Mouse (Mus musculus): Measurements from ENCODE around the gene St6galnac4. TPM values are rescaled to one million over a fixed set of nuclear protein-coding genes. Genes with fewer than 3 reads are reported as not detected.

Gene St6galnac4
- total RNA-seq, 2 experiments from 2014 or later: 6.6 to 11.4 TPM

DNA sequence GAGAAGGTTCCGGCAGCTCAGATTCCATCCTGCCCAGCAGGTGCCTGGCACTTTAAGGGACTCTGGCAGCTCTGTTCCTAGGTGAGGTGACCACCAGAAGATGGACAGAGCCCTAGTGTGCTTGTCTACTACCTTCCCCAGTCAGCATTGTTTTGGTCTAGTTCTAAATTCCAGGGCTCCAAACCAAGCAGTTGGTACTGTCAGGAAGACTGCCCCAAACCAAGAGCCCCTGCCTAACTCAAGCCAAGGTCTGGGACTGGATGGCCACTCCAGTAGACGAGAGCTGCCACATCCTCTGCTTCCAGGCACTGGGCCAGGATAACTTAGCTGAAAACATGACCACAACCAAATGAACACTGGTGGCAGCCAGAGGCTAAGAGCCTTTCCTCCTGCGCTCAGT, 18.0 kb upstream of the St6galnac4 start:
- DNase-seq (ENCODE audit: low spot score in 2 of 2): no peak

DNA sequence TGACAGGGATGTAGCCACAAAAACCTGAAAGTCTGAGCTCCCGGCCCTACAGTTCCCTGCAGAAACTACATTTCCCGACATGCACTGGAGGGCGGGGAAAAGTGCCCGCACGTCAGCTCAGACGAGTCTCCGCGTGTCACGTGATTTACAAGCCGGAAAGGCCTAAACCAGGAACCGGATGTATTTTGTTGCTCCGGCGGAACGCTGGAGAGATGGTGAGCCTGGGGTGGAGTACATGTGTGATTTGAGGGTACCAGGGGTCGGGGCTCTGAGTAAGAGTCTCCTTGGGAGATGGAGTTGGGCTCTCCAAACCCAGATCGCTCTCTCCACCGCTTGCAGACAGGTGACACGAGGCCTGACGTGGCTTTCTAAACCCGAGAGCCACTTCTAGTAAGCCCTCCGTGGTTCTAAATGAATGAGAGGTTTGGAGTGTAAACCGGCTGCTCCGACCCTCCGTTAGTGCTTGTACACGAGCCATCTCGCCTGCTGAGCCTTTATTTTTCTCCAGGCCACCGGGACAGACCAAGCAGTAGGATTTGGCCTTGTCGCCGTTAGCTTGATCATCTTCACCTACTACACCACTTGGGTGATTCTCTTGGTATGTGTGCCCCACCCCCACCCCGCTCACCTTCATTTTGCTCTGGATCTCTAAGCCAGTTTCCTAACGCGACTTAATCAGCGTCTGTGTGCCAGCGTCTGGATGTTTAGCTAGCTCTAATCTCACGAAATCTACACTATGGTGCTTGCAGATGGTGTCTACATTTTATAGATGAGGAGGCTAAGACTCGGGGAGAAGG, 16.0 kb upstream of the St6galnac4 start, which contains the start of gene Dpm2:
Gene Dpm2, plus strand, starts transcription at position 161 of the 797 bp plus-strand sequence.
- DNase-seq (ENCODE audit: low spot score in 2 of 2): peak; percentile 78 to 81

DNA sequence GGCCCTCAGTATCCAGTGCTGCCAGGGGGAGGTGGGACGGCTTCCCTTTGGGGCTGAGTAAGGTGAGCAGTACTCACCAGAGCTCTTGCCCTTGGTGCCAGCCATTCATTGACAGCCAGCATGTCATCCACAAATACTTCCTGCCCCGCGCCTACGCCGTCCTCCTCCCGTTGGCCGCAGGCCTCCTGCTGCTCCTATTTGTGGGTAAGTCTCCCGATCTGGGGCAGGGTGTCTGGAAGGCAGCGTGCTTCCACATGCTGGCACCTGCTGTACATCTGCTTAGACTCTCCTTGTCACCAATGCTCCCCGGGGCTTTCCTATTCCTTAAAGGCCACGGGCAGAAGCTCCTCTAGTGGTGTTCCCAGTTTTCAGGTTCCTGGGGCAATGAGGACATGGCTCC, 14.7 kb upstream of the St6galnac4 start:
- no peak for DNase-seq (ENCODE audit: low spot score in 2 of 2)

DNA sequence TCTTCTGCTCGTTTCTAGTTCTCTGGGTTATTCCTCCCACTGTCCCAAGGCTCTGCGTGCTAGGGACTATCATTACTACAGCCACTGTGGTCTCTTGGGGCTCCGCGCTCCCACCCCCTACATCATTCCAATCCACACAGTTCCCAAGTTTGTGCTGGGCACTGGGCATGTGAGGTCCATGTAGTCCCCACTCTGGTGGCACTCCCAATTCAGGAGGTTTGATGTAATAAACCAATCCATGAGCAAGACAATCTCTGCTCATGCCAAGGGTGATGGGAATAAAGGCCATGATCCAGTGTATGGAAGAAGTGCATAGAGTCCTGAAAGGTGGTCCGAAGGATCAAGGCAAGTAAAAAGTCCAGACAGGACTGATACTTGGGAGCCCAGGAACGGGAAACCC, 12.4 kb upstream of the St6galnac4 start, which contains the start of gene Pip5kl1:
Gene Pip5kl1, plus strand, starts transcription at position 301 of the 400 bp plus-strand sequence.
- no peak for DNase-seq (ENCODE audit: low spot score in 2 of 2)

DNA sequence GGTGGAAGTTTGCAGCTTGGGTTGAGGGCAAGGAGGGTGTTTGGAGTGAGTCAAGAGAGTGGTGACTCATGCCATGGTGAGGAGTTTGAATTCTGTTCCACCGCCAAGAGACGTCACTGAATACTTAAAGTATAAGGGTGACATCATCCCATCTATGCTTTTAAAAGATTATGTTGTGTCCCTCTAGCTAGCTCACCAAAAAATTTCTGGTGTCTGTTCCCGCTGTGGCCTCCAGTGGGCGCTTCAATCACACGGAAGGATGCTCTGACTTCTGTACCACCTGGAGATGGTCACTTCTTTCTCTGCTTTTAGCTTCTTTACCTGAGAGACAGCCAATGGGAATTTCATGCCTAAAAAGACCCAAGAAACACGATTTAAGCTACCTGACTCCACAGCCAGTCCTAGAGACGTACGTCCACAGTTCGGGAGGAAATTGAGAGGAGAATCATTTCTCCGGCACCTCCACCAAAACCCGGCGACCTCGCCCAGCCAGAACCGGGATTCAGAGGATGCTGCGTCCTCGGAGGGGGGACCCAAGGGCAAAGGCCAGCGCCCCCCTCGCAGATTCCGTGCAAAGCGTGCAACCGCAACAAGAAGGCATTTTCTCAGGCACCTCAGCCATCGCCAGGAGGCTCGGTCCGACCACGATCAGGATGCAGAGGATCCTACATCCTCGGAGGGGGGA, 11.9 kb upstream of the St6galnac4 start:
- no peak for DNase-seq (ENCODE audit: low spot score in 2 of 2)

DNA sequence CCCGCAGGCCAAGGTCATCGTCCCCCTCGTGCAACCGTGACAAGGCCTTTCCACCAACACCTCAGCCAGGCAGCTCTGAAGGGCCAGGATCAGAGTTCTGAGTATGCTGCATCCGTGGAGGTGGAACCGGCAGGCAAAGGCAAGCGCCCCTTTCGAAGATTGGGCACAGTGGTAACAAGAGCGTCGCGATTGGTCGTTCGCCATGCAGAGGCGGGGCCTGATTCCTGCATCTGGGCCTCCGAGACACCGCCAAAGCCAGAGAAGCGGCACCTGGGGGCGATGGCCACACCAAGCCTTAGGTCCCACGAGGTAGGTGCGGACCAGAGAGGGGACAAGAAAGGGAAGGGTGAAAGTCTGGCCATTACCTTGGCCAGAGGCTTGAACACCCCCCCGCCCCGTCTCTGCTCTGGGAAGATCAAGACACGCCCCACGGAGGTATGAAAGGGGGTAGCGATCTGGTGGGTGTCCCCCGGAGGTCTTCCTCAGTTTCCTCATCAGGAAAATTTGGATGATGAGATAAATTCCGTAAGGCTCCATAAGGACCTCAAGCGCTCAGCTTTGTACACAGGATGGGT, 11.2 kb upstream of the St6galnac4 start, which contains the start of gene 9430097D07Rik:
Gene 9430097D07Rik, minus strand, starts transcription at position 99 of the 575 bp plus-strand sequence.
- no peak for DNase-seq (ENCODE audit: low spot score in 2 of 2)

DNA sequence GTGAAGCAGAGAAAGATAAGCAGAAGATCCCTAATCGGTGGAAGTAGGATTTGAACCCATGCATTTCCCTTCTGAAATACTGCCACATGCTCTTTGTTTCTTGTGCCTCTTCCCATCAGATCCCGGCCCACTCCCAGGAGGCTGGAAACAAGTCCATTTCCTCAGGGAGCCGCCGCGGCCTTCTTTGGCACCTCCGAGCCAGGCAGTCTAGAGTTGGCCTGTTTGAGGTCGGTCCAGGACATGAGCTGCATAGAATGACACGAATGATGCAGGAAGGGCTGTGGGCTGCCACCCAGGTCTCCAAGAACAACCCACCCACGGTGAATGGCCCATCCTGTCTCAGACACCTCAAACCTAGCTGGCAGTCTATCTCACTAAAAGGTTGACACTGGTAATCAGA, 10.4 kb upstream of the St6galnac4 start:
- DNase-seq (ENCODE audit: low spot score in 2 of 2): no peak

DNA sequence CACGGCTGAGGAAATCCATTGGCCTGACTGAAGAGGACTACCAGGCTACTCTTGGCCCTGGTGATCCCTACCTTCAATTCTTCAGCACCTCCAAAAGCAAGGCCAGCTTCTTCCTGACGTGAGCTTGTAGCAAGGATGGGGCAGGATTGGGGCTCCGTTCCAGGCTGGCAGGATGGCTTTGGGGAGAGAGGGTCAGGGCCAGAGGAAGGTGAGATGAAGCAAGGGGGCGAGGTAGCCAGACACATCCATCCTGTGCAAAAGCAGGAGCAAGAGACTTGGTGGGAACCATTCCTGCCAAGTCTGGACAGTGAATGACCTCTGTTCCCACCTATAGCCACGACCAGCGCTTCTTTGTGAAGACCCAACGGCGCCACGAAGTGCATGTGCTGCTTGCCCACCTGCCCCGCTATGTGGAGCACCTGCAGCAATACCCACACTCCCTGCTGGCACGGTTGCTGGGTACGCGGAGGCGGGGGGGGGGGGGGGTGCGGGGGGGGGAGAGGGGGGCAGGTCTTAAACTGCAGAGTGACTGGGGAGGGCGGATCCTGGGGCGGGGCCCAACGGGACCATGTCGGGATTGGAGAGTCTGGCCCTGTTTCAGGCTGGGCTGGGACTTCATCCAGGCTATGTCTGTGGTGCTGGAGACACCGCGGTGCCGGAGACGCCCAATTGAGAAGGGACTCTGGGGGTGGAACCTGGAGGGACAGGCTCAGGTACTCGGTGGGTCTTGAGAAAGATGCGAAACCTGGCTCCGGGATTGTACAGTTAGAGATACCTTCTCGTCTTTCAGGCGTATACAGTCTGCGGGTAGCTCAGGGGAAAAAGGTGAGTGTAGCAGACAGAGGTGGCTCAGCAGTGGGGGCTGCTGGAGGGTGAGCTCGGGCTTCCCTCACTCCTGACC, 8.5 kb upstream of the St6galnac4 start:
- no peak for DNase-seq (ENCODE audit: low spot score in 2 of 2)

DNA sequence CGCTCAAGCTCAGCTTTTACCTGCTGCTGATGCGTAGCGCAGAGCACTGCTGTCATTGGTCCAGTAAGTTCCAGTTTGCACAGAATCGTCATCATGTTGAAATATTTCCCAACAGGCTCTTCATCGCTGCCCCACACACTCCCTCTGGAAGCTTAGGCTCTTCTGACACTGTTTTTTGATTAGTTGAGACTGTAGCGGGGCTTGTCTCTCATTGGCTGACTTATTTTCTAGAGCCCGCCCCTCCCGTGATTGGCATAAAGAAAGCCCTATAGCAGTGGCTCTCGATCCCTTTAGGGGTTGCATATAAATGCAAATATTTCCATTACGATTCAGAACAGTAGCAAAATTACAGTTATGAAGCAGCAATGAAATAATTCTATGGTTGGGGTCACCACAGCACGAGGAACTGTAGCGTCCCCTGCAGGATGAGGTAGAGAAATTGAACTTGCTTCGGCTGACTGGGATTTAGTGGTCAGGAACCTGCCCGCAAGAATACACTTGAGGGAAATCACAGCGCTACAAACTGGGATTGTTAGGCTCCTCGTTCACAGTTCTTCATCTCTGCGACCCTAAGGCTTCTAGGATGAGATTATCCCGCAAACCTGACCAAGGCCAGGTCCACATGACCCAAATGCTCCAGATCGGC, 5.3 kb upstream of the St6galnac4 start:
- DNase-seq (ENCODE audit: low spot score in 2 of 2): no peak

DNA sequence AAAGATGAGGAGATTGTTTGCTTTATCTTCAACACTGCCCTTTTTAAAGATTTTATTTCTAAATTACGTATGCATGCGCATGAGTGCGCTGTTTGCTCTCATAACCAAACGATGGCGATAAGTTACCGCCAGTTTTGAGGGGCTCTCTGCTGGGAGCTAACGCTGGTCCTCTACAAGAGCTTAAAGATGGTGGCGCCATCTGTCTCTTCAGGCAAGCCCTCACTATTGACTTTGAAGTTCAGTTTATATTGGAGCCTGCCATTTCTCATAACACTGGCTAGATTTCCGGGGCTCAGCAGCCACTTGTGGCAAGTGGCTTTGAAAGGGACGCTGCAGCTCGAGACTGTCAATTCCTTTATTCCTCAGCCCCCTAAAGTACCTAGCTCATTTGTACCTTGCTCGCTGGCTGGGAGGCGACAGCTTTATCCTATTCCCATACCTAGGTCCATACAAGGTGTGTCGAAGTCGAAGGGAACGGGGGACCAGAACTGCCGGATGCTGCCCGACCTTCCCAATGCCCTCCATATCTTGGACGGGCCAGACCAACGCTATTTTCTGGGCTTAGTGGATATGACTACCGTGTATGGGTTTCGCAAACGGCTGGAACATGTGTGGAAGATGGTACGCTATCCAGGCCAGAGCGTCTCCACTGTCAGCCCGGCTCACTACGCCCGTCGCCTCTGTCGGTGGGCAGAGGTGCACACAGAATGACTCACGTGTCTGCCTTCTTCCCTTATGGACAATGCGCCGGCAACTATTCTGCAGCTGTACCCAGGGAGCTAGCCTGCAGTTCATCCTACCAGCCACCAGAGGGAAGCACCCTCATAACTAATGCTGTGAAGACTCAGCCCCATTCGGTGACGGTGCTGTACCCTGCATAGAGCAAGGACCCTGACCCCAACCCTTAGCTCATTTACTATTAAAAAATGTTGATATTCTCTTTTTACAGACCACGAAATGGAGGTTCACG, 3.8 kb upstream of the St6galnac4 start:
- DNase-seq (ENCODE audit: low spot score in 2 of 2): peak; percentile 72 to 73

DNA sequence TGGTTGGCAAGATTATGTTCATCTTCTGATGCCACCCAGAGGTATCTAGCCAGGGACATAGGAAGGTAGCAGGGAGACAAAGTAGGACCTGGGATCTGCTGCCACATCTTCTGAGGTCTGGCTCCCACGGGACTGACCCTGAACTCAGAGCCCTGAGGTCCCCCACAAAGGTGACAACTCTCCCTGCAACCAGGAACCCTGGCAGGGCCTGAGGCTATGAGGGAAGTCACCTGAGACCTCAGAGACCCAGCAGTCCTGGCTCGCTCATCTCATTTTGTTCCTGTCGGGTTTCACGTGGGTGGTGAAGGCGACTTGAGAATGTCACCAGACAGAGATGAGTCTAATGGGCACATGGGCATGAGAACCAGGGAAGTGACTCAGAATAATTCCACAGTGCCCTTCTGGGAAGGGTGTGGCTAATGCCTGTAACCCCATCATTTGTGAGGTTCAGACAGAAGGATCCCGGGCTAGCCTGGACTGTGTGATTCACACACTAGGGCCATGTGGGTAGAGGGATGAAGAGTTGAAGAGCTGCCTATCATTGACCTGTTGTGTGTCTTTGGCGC, 1.7 kb upstream of the St6galnac4 start:
- DNase-seq (ENCODE audit: low spot score in 2 of 2): no peak

DNA sequence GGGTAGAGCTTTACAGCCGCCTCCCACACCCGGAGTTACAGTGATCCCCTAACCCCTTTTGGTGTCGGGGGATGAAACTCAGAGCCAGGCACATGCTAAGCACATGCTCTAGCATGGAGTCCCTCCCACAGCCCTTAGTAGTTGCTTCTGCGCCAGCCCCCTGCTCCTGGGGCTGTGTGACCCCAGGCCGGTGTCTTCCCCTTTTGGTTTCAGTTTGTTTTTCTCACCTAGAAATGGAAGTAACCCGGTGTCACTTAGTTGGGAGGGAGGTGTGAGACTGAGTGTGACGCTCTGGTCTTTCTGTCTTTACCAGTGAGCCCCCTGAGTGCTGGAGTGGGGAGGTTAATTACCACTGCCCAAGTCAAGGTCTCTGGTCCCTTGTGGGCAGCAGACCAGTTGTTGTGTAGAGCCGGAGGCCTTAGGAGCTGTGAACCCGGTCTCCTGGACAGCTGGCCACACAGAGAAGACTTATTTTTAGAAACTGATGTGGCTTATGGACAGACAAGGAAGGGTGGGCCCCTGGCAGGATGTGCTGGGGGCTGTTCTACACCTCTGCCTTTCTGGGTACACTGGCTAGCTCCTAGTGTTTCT, 931 bp downstream of the St6galnac4 start:
- no peak for DNase-seq (ENCODE audit: low spot score in 2 of 2)

DNA sequence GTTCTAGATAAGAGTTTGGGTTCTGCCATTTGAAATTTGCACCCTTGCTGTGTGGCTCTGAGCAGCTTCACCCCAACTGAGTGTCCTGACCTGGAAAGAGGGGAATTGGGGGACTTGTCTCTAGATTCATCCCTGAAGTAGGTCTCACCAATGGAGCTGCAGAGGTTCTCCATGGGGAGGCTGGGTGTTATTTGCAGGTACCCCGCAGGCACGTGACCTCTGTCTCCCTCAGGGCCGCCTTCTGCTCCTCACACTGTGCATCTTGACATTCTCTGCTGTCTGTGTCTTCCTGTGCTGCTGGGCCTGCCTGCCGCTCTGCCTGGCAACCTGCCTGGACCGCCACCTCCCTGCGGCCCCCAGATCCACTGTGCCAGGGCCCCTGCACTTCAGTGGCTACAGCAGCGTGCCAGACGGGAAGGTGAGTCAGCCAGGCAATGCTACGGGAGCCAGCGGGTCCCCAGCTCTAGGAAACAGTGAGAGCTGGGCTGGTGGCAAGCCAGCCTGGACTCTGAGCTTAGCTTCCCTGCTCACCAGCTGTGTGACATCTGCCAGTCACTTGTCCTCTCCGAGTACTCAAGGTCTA, 2.4 kb downstream of the St6galnac4 start:
- no peak for DNase-seq (ENCODE audit: low spot score in 2 of 2)

DNA sequence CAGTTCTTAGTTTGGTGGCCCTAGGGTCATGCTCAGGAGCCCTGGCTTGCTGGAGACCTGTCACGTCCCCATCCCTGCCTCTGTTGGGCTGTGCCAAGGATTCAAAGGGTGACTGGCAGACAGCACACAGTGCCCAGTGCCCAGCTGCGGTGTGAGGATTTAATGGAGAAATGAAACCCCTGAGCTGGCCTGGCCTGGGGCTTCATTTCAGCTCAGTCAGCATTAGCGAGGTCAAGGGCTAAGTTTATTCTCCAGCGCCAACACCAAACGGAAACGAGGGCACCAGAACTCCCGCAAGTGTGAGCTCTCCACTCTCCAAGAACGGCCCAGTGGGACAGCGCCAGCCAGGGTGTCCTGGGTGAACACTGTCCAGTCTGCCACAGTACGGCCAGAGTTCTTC, 3.3 kb downstream of the St6galnac4 start:
- DNase-seq (ENCODE audit: low spot score in 2 of 2): no peak

DNA sequence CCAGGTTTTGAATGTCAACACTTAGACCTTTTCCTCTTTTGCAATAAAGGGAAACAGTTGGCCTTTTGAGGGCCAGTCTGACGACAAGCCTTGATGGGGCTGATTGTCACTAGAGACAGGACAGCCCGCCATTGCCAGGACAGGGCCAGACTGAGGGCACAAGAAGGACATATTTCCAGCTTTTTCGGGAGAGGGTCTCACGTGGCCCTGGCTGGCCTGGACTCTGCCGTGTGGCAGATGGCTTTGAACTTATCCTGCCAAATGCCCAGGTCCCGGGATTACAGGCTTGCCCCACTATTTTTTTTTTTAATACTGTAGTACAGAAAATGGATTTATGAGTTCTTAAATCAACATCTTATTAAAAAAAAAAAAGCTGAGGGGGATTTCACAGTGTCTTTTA, 4.4 kb downstream of the St6galnac4 start:
- no peak for DNase-seq (ENCODE audit: low spot score in 2 of 2)

DNA sequence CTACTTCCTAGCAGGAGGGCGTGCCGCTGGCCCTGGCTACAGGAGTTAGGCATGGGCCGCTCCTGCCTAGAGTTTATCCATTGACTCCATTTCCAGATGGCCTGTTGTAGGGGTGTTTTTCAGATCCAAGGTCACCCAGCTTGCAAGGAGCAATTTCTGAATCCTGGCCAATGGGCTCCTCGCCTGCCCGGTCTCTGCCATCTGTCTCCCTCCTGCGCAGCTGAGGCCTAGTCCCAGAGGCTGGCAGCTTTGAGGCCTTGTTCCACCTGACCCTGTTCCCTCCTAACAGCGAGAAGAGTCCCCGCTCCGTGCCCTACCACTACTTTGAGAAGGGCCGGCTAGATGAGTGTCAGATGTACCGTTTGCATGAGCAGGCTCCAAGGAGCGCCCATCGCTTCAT, 9.8 kb downstream of the St6galnac4 start:
- DNase-seq (ENCODE audit: low spot score in 2 of 2): no peak

DNA sequence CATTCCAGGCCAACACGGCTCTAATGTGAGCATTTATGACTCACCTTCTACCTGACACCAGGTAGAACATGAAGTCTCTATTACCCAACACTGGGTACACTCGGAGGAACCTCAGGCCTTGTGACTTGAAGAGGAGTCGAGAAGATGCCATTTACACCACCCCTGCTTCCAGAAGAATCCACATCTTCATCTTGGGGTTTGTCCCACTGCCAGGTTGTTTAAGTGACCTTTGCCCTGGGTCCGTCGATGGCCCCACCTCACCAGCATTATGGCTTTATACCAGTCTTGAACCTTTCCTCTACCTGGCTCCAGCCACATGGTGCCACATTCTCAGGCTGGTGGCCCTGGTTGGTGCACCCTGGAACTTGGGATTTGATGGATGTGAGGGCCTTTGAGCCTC, 10.4 kb downstream of the St6galnac4 start:
- DNase-seq (ENCODE audit: low spot score in 2 of 2): no peak

DNA sequence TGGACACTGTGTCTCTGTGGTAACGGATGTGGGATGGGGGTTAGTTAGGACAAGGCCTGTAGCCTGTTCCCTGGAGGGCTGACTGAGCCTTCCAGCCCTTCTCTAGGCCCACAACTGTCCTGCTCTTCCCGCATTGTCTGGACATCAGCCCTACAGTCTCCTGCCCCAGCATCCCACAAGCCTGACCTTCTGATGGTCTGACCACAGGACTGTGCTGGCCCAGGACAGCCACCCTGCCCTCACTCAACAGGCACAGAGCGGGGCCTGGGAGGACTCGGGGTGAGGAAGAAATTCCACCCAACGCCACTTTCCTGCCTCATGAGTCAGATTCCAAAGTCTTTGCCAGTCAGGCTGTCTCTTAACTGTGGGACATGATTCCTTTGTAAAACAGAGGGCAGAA, 10.8 kb downstream of the St6galnac4 start:
- no peak for DNase-seq (ENCODE audit: low spot score in 2 of 2)

Measured in adrenal gland, adult 18-20 months (tissue).